Mouse (Mus musculus): ENCODE results near the gene Tmem132d. TPM values are rescaled to one million over a fixed set of nuclear protein-coding genes. Genes with fewer than 3 reads are reported as not detected.

Tmem132d gene
- polyA plus RNA-seq, 1 experiment from 2014 or later, result 0.19 TPM

- Histone ChIP-seq H3K4me1 (ENCODE audit: control insufficient read depth, insufficient read depth, low read length) (no peaks in the 10 kb centered on the region), H3K4me2 (replicated peaks; ENCODE audit: low read depth, low read length) (no peak overlapping the region), H3K27me3 (ENCODE audit: control insufficient read depth, insufficient read depth, low read length) (no peaks in the 10 kb centered on the region), H3K27ac (ENCODE audit: low read length) (no peak overlapping the region), H3K36me3 (ENCODE audit: control insufficient read depth, insufficient read depth, low read length) (no peaks in the 10 kb centered on the region), H3K4me3 (ENCODE audit: low read depth, low read length) (no peak overlapping the region), H3K9me3 (ENCODE audit: control insufficient read depth, low read depth, low read length) (no peaks in the 10 kb centered on the region), H3K9ac (replicated peaks; ENCODE audit: low read depth, low read length) (no peak overlapping the region)
- 86% methylated on average over 5 of the region's 5 CpGs for WGBS
- ATAC-seq (ENCODE audit: insufficient number of reproducible peaks, insufficient read depth, low FRiP score, low read depth), result no peak
These were observed 342.3 kb downstream of the Tmem132d start for GRCm38 (mm10) chr5:128090578-128090977.

- no peaks in the 10 kb centered on the region for H3K36me3 ChIP-seq (ENCODE audit: control insufficient read depth, insufficient read depth, low read length)
- ATAC-seq (ENCODE audit: insufficient number of reproducible peaks, insufficient read depth, low FRiP score, low read depth), result no peak
- H3K4me2 ChIP-seq (replicated peaks; ENCODE audit: low read depth, low read length), result no peak overlapping the region
- H3K9me3 ChIP-seq (ENCODE audit: control insufficient read depth, low read depth, low read length), result no peaks in the 10 kb centered on the region
- no peaks in the 10 kb centered on the region for H3K27me3 ChIP-seq (ENCODE audit: control insufficient read depth, insufficient read depth, low read length)
- no peak overlapping the region for H3K9ac ChIP-seq (replicated peaks; ENCODE audit: low read depth, low read length)
- WGBS, result 59% methylated on average over 5 of the region's 5 CpGs
- no peak overlapping the region for H3K4me3 ChIP-seq (ENCODE audit: low read depth, low read length)
- H3K4me1 ChIP-seq (ENCODE audit: control insufficient read depth, insufficient read depth, low read length), result no peaks in the 10 kb centered on the region
- no peak overlapping the region for H3K27ac ChIP-seq (ENCODE audit: low read length)
These were observed 357.4 kb downstream of the Tmem132d start for GRCm38 (mm10) chr5:128075456-128075855.

GRCm38 (mm10) chr5:128072616-128073015 is 360.3 kb downstream of the Tmem132d start:
- Histone ChIP-seq H3K4me2 (replicated peaks; ENCODE audit: low read depth, low read length) (no peak overlapping the region), H3K9ac (replicated peaks; ENCODE audit: low read depth, low read length) (no peak overlapping the region), H3K9me3 (ENCODE audit: control insufficient read depth, low read depth, low read length) (no peaks in the 10 kb centered on the region), H3K27me3 (ENCODE audit: control insufficient read depth, insufficient read depth, low read length) (no peaks in the 10 kb centered on the region), H3K4me1 (ENCODE audit: control insufficient read depth, insufficient read depth, low read length) (no peaks in the 10 kb centered on the region), H3K27ac (ENCODE audit: low read length) (no peak overlapping the region), H3K36me3 (ENCODE audit: control insufficient read depth, insufficient read depth, low read length) (no peaks in the 10 kb centered on the region), H3K4me3 (ENCODE audit: low read depth, low read length) (no peak overlapping the region)
- 69% methylated on average over 2 of the region's 2 CpGs for WGBS
- no peak for ATAC-seq (ENCODE audit: insufficient number of reproducible peaks, insufficient read depth, low FRiP score, low read depth)

GRCm38 (mm10) chr5:128041781-128042180 is 391.1 kb downstream of the Tmem132d start:
- Histone ChIP-seq H3K9ac (replicated peaks; ENCODE audit: low read depth, low read length) (no peak overlapping the region), H3K9me3 (ENCODE audit: control insufficient read depth, low read depth, low read length) (no peaks in the 10 kb centered on the region), H3K4me3 (ENCODE audit: low read depth, low read length) (no peak overlapping the region), H3K36me3 (ENCODE audit: control insufficient read depth, insufficient read depth, low read length) (no peaks in the 10 kb centered on the region), H3K4me1 (ENCODE audit: control insufficient read depth, insufficient read depth, low read length) (no peaks in the 10 kb centered on the region), H3K4me2 (replicated peaks; ENCODE audit: low read depth, low read length) (no peak overlapping the region), H3K27ac (ENCODE audit: low read length) (no peak overlapping the region), H3K27me3 (ENCODE audit: control insufficient read depth, insufficient read depth, low read length) (no peaks in the 10 kb centered on the region)
- WGBS, result 80% methylated on average over 9 of the region's 9 CpGs
- no peak for ATAC-seq (ENCODE audit: insufficient number of reproducible peaks, insufficient read depth, low FRiP score, low read depth)

GRCm38 (mm10) chr5:128040036-128040435 is 392.8 kb downstream of the Tmem132d start:
- Histone ChIP-seq H3K4me2 (replicated peaks; ENCODE audit: low read depth, low read length) (no peak overlapping the region), H3K9ac (replicated peaks; ENCODE audit: low read depth, low read length) (no peak overlapping the region), H3K4me1 (ENCODE audit: control insufficient read depth, insufficient read depth, low read length) (no peaks in the 10 kb centered on the region), H3K36me3 (ENCODE audit: control insufficient read depth, insufficient read depth, low read length) (no peaks in the 10 kb centered on the region), H3K27ac (ENCODE audit: low read length) (no peak overlapping the region), H3K4me3 (ENCODE audit: low read depth, low read length) (no peak overlapping the region), H3K27me3 (ENCODE audit: control insufficient read depth, insufficient read depth, low read length) (no peaks in the 10 kb centered on the region), H3K9me3 (ENCODE audit: control insufficient read depth, low read depth, low read length) (no peaks in the 10 kb centered on the region)
- WGBS, result 88% methylated on average over 6 of the region's 6 CpGs
- ATAC-seq (ENCODE audit: insufficient number of reproducible peaks, insufficient read depth, low FRiP score, low read depth), result no peak

- Histone ChIP-seq H3K9ac (replicated peaks; ENCODE audit: low read depth, low read length) (no peak overlapping the region), H3K4me2 (replicated peaks; ENCODE audit: low read depth, low read length) (no peak overlapping the region), H3K9me3 (ENCODE audit: control insufficient read depth, low read depth, low read length) (no peaks in the 10 kb centered on the region), H3K27ac (ENCODE audit: low read length) (no peak overlapping the region), H3K36me3 (ENCODE audit: control insufficient read depth, insufficient read depth, low read length) (no peaks in the 10 kb centered on the region), H3K4me3 (ENCODE audit: low read depth, low read length) (no peak overlapping the region), H3K4me1 (ENCODE audit: control insufficient read depth, insufficient read depth, low read length) (no peaks in the 10 kb centered on the region), H3K27me3 (ENCODE audit: control insufficient read depth, insufficient read depth, low read length) (no peaks in the 10 kb centered on the region)
- ATAC-seq (ENCODE audit: insufficient number of reproducible peaks, insufficient read depth, low FRiP score, low read depth), result no peak
- WGBS, result 80% methylated on average over 2 of the region's 2 CpGs
These were observed 405.8 kb downstream of the Tmem132d start for GRCm38 (mm10) chr5:128027076-128027475.

- Histone ChIP-seq H3K36me3 (ENCODE audit: control insufficient read depth, insufficient read depth, low read length) (no peaks in the 10 kb centered on the region), H3K4me3 (ENCODE audit: low read depth, low read length) (no peak overlapping the region), H3K27me3 (ENCODE audit: control insufficient read depth, insufficient read depth, low read length) (no peaks in the 10 kb centered on the region), H3K9me3 (ENCODE audit: control insufficient read depth, low read depth, low read length) (no peaks in the 10 kb centered on the region), H3K9ac (replicated peaks; ENCODE audit: low read depth, low read length) (no peak overlapping the region), H3K27ac (ENCODE audit: low read length) (no peak overlapping the region), H3K4me1 (ENCODE audit: control insufficient read depth, insufficient read depth, low read length) (no peaks in the 10 kb centered on the region), H3K4me2 (replicated peaks; ENCODE audit: low read depth, low read length) (no peak overlapping the region)
- no peak for ATAC-seq (ENCODE audit: insufficient number of reproducible peaks, insufficient read depth, low FRiP score, low read depth)
- 63% methylated on average over 9 of the region's 9 CpGs for whole genome bisulfite sequencing
These were observed 428.2 kb downstream of the Tmem132d start for GRCm38 (mm10) chr5:128004666-128005065.

GRCm38 (mm10) chr5:127996526-127997245 is 436.2 kb downstream of the Tmem132d start:
- ATAC-seq (ENCODE audit: insufficient number of reproducible peaks, insufficient read depth, low FRiP score, low read depth), result no peak
- Histone ChIP-seq H3K36me3 (ENCODE audit: control insufficient read depth, insufficient read depth, low read length) (no peaks in the 10 kb centered on the region), H3K4me3 (ENCODE audit: low read depth, low read length) (no peak overlapping the region), H3K27me3 (ENCODE audit: control insufficient read depth, insufficient read depth, low read length) (no peaks in the 10 kb centered on the region), H3K4me1 (ENCODE audit: control insufficient read depth, insufficient read depth, low read length) (no peaks in the 10 kb centered on the region), H3K9ac (replicated peaks; ENCODE audit: low read depth, low read length) (no peak overlapping the region), H3K27ac (ENCODE audit: low read length) (no peak overlapping the region), H3K4me2 (replicated peaks; ENCODE audit: low read depth, low read length) (no peak overlapping the region), H3K9me3 (ENCODE audit: control insufficient read depth, low read depth, low read length) (no peaks in the 10 kb centered on the region)
- 73% methylated on average over 10 of the region's 10 CpGs for WGBS

- Histone ChIP-seq H3K9ac (replicated peaks; ENCODE audit: low read depth, low read length) (no peak overlapping the region), H3K27me3 (ENCODE audit: control insufficient read depth, insufficient read depth, low read length) (no peaks in the 10 kb centered on the region), H3K36me3 (ENCODE audit: control insufficient read depth, insufficient read depth, low read length) (no peaks in the 10 kb centered on the region), H3K27ac (ENCODE audit: low read length) (no peak overlapping the region), H3K4me2 (replicated peaks; ENCODE audit: low read depth, low read length) (no peak overlapping the region), H3K9me3 (ENCODE audit: control insufficient read depth, low read depth, low read length) (no peaks in the 10 kb centered on the region), H3K4me1 (ENCODE audit: control insufficient read depth, insufficient read depth, low read length) (no peaks in the 10 kb centered on the region), H3K4me3 (ENCODE audit: low read depth, low read length) (no peak overlapping the region)
- ATAC-seq (ENCODE audit: insufficient number of reproducible peaks, insufficient read depth, low FRiP score, low read depth), result no peak
- 79% methylated on average over 3 of the region's 3 CpGs for WGBS
These were observed 439.4 kb downstream of the Tmem132d start for GRCm38 (mm10) chr5:127993460-127993859.
